Mouse (Mus musculus) hindbrain, embryonic 13.5 days (tissue): ENCODE results near the gene Hist1h2bk. TPM values are rescaled to one million over a fixed set of nuclear protein-coding genes. Genes with fewer than 3 reads are reported as not detected.
"Not testable (repeated sequence)": the region's sequence is repeated elsewhere in the genome, so short reads cannot be mapped to it uniquely, and the experiment has no call there.

Experiments used
- ATAC-seq: fragments of 200-750 bp; cut with Nextera tagmentation; 2 replicates; pipeline ENCODE4 v1.8.0; 2017; ENCODE audit warnings: moderate TSS enrichment; ENCODE audit not compliant: low FRiP score
- H3K27ac ChIP-seq: fragments of 300-500 bp; sonication (generic); 2 replicates; pipeline ENCODE4 v1.5.1; 2015; ENCODE audit warnings: inconsistent platforms, mild to moderate bottlenecking, moderate library complexity
- H3K27me3 ChIP-seq: fragments of 300-500 bp; sonication (generic); 2 replicates; pipeline ENCODE4 v1.6.1; 2015; ENCODE audit warnings: mild to moderate bottlenecking, inconsistent platforms
- H3K36me3 ChIP-seq: fragments of 300-500 bp; sonication (generic); 2 replicates; pipeline ENCODE4 v1.6.1; 2015; ENCODE audit warnings: mild to moderate bottlenecking, inconsistent platforms
- H3K4me1 ChIP-seq: fragments of 300-500 bp; sonication (generic); replicated peaks from 2 replicates; pipeline ENCODE4 v1.6.1; 2015; ENCODE audit warnings: inconsistent platforms
- H3K4me2 ChIP-seq: fragments of 300-500 bp; sonication (generic); 2 replicates; pipeline ENCODE4 v1.6.1; 2015; ENCODE audit warnings: inconsistent platforms, mild to moderate bottlenecking, moderate library complexity
- H3K4me3 ChIP-seq: fragments of 300-500 bp; sonication (generic); 2 replicates; pipeline ENCODE4 v1.5.1; 2015; ENCODE audit warnings: mild to moderate bottlenecking, inconsistent platforms
- H3K9ac ChIP-seq: fragments of 300-500 bp; sonication (generic); 2 replicates; pipeline ENCODE4 v1.6.1; 2015; ENCODE audit warnings: mild to moderate bottlenecking, inconsistent platforms
- H3K9me3 ChIP-seq: fragments of 300-500 bp; sonication (generic); 2 replicates; pipeline ENCODE4 v1.6.1; 2016; ENCODE audit warnings: inconsistent platforms
- WGBS: fragments of 180-500 bp; shearing (Covaris S2); methylation state at CpG from one replicate; pipeline ENCODE4 v1.1.7; 2015; 5-methylcytosine and 5-hydroxymethylcytosine counted together
- polyA plus RNA-seq: library from polyadenylated mRNA; unstranded; fragments of >200 nt; fragmentation: Nextera tagmentation; extraction: Ambion mirVana; gene quantifications from 2 replicates; pipeline ENCODE4 v1.2.1, GENCODE M21; 2015

The Hist1h2bk gene
- 0.84 and 3.1 TPM in 2 replicates for polyA plus RNA-seq

DNA sequence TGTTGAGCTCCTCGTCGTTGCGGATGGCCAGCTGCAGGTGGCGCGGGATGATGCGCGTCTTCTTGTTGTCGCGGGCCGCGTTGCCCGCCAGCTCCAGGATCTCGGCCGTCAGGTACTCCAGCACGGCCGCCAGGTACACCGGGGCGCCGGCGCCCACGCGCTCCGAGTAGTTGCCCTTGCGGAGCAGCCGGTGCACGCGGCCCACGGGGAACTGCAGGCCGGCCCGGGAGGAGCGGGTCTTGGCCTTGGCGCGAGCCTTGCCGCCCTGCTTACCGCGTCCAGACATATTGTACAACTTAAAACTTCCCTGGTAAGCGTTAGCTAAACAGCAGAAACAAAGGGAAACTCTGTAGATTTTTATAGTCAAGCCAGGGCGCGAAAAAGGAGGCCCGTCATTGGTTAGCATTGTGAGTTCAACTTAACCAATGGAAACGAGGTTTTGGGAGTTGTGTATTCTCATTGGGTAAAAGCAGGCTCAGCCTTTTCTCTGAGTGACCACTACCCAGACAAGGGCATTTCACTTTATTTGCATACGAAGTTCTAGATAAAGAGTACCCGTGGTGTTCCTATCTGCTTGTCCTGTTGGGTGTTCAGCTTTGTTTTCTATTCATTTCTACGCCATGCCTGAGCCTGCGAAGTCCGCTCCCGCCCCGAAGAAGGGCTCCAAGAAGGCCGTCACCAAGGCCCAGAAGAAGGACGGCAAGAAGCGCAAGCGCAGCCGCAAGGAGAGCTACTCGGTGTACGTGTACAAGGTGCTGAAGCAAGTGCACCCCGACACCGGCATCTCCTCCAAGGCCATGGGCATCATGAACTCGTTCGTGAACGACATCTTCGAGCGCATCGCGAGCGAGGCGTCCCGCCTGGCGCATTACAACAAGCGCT, at the start of gene Hist1h2bk, which contains the start of gene Hist1h2ah:
Gene Hist1h2bk (plus strand): TSS at position 604 of the 882 bp plus-strand sequence.
Gene Hist1h2ah (minus strand): TSS at position 302 of the 882 bp plus-strand sequence.
- H3K36me3 ChIP-seq, H3K27me3 ChIP-seq, H3K9me3 ChIP-seq: not testable (repeated sequence)
- H3K4me1 ChIP-seq: peaks cover 21% of the 10 kb centered on the region
- H3K4me2 ChIP-seq: peak within 1 kb of the TSS; percentile 70
- peak within 1 kb of the TSS; percentile 42 for H3K4me3 ChIP-seq
- H3K27ac ChIP-seq: peak within 1 kb of the TSS; percentile 77; the same call in 1 of the 2 replicates
- WGBS: under 1% methylated on average over 26 of the region's 69 CpGs
- peak; percentile 99 for ATAC-seq
- peak within 1 kb of the TSS; percentile 62 for H3K9ac ChIP-seq

- ATAC-seq: no peak
- Histone ChIP-seq H3K4me2 (no peak overlapping the region), H3K4me1 (peaks cover 6% of the 10 kb centered on the region; the same call in 1 of the 2 replicates), H3K9me3 (no peaks in the 10 kb centered on the region), H3K27ac (no peak overlapping the region), H3K27me3 (peaks cover 73% of the 10 kb centered on the region), H3K36me3 (no peaks in the 10 kb centered on the region), H3K9ac (no peak overlapping the region), H3K4me3 (no peak overlapping the region)
- 84% methylated on average over 5 of the region's 5 CpGs for WGBS
Measured at GRCm38 (mm10) chr13:21992550-21992949, 43.1 kb upstream of the Hist1h2bk start.

DNA sequence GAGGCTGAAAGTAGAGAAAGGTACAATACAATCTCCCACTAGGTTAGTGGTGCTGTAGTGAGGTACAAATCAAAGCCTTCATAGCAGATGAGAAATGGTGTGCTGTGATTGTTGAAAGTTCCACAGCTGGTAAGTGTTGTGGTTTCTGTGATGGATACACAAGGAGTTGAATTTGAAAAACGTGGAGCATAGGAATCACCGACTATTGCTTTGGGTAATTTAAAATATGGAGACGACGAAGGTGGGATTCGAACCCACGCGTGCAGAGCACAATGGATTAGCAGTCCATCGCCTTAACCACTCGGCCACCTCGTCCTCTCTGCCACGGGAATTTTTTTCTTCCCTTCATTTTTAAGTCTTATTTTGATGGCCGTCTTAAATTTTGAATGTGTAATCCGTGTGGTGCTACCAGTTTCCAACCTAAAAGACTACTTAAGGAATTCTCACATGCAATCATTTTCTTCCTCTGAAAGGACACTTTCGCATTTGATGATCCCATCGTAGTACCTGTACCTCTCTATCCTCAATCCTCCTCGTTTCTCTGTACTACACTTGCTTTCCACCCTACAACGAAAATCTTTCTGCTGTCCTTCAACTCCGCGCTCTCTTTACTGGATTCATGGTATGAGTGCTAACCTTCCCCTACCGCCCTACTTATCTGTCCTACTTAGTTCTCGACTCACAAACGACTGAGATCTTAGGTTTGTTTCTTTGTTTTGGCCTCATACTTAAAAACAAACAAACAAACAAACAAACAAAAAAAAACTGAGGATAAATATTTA, 41.5 kb upstream of the Hist1h2bk start:
- H3K9me3 ChIP-seq: no peaks in the 10 kb centered on the region
- no peak overlapping the region for H3K9ac ChIP-seq
- peaks cover 6% of the 10 kb centered on the region; the same call in 1 of the 2 replicates for H3K4me1 ChIP-seq
- H3K4me3 ChIP-seq: no peak overlapping the region
- WGBS: 1% methylated on average over 22 of the region's 22 CpGs
- no peak overlapping the region for H3K27ac ChIP-seq
- no peak for ATAC-seq
- H3K27me3 ChIP-seq: peaks cover 82% of the 10 kb centered on the region
- no peaks in the 10 kb centered on the region for H3K36me3 ChIP-seq
- no peak overlapping the region for H3K4me2 ChIP-seq

- H3K4me1 ChIP-seq: peaks cover 6% of the 10 kb centered on the region; the same call in 1 of the 2 replicates
- peak overlapping the region; percentile 25 for H3K4me3 ChIP-seq
- H3K9me3 ChIP-seq: no peaks in the 10 kb centered on the region
- 4% methylated on average over 8 of the region's 8 CpGs for WGBS
- H3K9ac ChIP-seq: no peak overlapping the region
- H3K27ac ChIP-seq: no peak overlapping the region
- H3K4me2 ChIP-seq: peak overlapping the region; percentile 47
- no peaks in the 10 kb centered on the region for H3K36me3 ChIP-seq
- no peak for ATAC-seq
- H3K27me3 ChIP-seq: peaks cover 89% of the 10 kb centered on the region
Measured at GRCm38 (mm10) chr13:21994896-21995295, 40.8 kb upstream of the Hist1h2bk start.

DNA sequence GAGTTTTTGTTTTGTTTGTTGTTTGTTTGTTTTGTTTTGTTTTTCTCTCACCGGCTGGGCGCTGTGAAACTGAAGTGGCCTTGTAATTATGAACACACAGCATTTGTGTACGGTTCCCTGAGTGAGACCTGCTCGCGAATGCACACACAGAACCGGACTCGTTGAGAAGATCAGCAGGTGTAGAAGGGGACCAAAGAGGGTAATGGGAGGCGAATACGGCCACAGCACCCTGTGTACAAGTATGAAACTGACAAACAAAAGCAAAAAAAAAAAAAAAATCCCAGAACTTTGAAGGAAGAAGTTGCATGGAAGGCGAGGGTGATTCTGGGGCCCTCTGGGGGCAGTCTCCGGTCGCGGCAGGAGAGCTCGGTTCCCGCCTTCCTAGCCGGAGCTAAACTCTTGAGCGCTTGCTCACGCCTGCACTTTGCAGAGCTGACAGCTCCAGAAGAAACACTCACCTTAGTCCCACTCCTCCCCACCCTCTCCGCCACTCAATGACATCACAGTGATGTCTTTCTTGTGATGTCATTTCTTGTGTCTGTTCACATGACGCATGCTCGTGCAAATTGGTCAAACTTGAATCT, 40.2 kb upstream of the Hist1h2bk start:
- no peak overlapping the region for H3K27ac ChIP-seq
- H3K4me1 ChIP-seq: peaks cover 6% of the 10 kb centered on the region; the same call in 1 of the 2 replicates
- ATAC-seq: no peak
- peaks cover 91% of the 10 kb centered on the region for H3K27me3 ChIP-seq
- H3K9me3 ChIP-seq: no peaks in the 10 kb centered on the region
- peak overlapping the region; percentile 47 for H3K4me2 ChIP-seq
- peak overlapping the region; percentile 25 for H3K4me3 ChIP-seq
- under 1% methylated on average over 21 of the region's 21 CpGs for WGBS
- H3K36me3 ChIP-seq: no peaks in the 10 kb centered on the region
- H3K9ac ChIP-seq: no peak overlapping the region

DNA sequence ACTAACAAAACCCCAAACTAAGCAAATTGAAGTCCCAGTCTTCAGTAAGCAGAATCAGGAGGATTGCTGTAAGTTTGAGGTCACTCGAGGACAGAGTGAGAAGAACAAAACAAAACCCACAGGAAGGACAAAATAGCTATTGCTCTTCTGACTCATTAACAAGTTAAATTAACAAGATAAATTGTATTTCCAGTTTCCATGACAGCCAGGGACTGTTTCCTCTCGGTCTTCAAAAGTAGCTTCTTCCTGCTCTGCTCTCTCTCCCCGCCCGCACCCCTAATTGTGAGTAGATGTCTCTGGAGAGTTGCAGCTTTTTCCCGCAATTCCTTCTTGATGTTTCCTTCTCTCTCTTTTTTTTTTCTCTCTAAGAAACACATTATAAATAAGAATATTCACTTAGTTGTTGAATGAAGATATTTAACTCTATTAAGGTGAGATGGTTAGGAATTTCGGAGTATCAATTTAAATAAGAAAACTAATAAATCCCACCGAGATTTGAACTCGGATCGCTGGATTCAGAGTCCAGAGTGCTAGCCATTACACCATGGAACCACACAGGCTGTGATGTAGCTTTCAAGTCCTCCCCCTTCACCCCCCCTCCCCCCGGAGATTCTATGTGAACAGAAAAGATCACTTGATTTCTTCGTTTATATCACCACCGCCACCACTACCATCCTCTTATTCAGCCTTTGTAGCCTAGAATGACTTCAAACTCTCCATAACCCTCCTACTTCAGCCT, 39.4 kb upstream of the Hist1h2bk start:
- Histone ChIP-seq H3K4me2 (peak overlapping the region; percentile 47), H3K27ac (no peak overlapping the region), H3K27me3 (peaks cover 93% of the 10 kb centered on the region), H3K9ac (no peak overlapping the region), H3K4me3 (peak overlapping the region; percentile 18), H3K4me1 (peaks cover 6% of the 10 kb centered on the region; the same call in 1 of the 2 replicates), H3K9me3 (no peaks in the 10 kb centered on the region), H3K36me3 (no peaks in the 10 kb centered on the region)
- WGBS: 3% methylated on average over 12 of the region's 12 CpGs
- no peak for ATAC-seq

DNA sequence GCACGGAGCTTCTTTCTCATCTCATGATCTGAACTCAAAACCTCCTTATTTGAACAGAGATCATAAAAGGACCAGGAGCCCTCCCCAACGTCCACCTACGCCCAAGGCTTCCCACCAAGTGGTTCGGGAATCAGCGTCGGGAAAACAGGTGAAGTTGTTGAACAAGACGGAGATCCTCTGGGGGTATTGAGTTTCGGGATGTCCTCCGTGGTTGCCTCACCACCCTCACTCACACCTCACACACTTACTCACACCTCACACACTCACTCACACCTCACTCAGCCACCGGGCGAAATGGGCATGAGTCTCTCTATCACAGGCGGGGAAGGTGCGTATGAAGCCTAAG, 38.9 kb upstream of the Hist1h2bk start:
- no peaks in the 10 kb centered on the region for H3K36me3 ChIP-seq
- H3K9me3 ChIP-seq: no peaks in the 10 kb centered on the region
- peak overlapping the region; percentile 4; the same call in 1 of the 2 replicates for H3K4me2 ChIP-seq
- no peak overlapping the region for H3K27ac ChIP-seq
- H3K27me3 ChIP-seq: peaks cover 93% of the 10 kb centered on the region
- peak overlapping the region; percentile 18 for H3K4me3 ChIP-seq
- under 1% methylated on average over 13 of the region's 13 CpGs for WGBS
- peaks cover 6% of the 10 kb centered on the region; the same call in 1 of the 2 replicates for H3K4me1 ChIP-seq
- ATAC-seq: no peak
- H3K9ac ChIP-seq: no peak overlapping the region

GRCm38 (mm10) chr13:21997201-21997820, 38.4 kb upstream of the Hist1h2bk start:
- no peaks in the 10 kb centered on the region for H3K36me3 ChIP-seq
- H3K4me1 ChIP-seq: peaks cover 6% of the 10 kb centered on the region; the same call in 1 of the 2 replicates
- H3K4me3 ChIP-seq: peak overlapping the region; percentile 18; the same call in 1 of the 2 replicates
- no peaks in the 10 kb centered on the region for H3K9me3 ChIP-seq
- H3K4me2 ChIP-seq: peak overlapping the region; percentile 4; the same call in 1 of the 2 replicates
- H3K9ac ChIP-seq: no peak overlapping the region
- no peak overlapping the region for H3K27ac ChIP-seq
- no peak for ATAC-seq
- H3K27me3 ChIP-seq: peaks cover 96% of the 10 kb centered on the region
- 2% methylated on average over 21 of the region's 21 CpGs for WGBS

GRCm38 (mm10) chr13:21997821-21998220, 37.8 kb upstream of the Hist1h2bk start:
- no peak for ATAC-seq
- Histone ChIP-seq H3K9me3 (no peaks in the 10 kb centered on the region), H3K4me3 (no peak overlapping the region), H3K36me3 (no peaks in the 10 kb centered on the region), H3K27ac (no peak overlapping the region), H3K4me1 (peaks cover 6% of the 10 kb centered on the region; the same call in 1 of the 2 replicates), H3K9ac (no peak overlapping the region), H3K27me3 (peaks cover 96% of the 10 kb centered on the region), H3K4me2 (no peak overlapping the region)
- 8% methylated on average over 4 of the region's 4 CpGs for WGBS

DNA sequence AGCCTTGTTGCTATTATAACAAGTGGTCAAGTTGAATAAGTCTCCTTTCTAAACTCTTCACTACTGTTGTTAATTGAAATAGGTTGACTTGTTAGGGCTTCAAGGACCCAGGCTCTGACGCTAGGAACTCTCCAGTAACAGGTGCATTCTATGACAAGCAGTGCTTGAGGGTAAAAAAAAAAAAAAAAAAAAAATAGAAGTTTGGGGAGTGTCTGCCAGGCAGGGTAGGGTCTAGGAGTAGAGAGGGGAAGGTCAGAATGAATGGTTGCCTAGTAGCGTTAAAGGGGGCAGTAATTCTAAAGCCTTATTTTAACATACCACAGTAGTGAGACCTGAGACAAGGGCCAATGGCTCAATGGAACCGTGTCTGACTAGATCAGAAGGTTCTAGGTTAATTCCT, 37.3 kb upstream of the Hist1h2bk start:
- H3K27me3 ChIP-seq: peaks cover 98% of the 10 kb centered on the region
- H3K4me1 ChIP-seq: peaks cover 6% of the 10 kb centered on the region; the same call in 1 of the 2 replicates
- H3K36me3 ChIP-seq: no peaks in the 10 kb centered on the region
- no peak overlapping the region for H3K4me3 ChIP-seq
- no peak overlapping the region for H3K4me2 ChIP-seq
- no peaks in the 10 kb centered on the region for H3K9me3 ChIP-seq
- no peak overlapping the region for H3K9ac ChIP-seq
- no peak for ATAC-seq
- WGBS: 28% methylated on average over 3 of the region's 3 CpGs
- no peak overlapping the region for H3K27ac ChIP-seq

DNA sequence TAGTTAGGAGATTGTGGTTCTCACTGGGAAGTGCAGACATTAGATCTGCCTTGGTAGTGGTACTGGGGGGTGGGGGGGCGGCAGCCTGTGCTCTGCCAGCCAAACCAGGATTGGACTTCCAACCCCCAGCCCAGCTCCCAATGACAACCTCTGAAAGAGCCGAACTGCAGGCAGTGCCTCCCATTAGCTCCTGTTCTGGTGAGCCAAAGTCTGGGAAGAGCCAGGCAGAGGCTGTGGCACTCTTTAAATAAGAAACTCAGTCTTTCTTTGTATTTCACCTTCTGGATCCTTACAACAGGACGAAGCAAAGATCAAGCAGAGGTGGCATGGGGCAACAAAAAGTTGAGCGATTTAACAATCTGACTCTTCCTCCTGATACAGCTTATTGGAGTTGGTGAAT, 36.5 kb upstream of the Hist1h2bk start:
- Histone ChIP-seq H3K36me3 (no peaks in the 10 kb centered on the region), H3K9me3 (no peaks in the 10 kb centered on the region), H3K4me1 (peaks cover 6% of the 10 kb centered on the region; the same call in 1 of the 2 replicates), H3K4me2 (no peak overlapping the region), H3K4me3 (no peak overlapping the region), H3K27ac (no peak overlapping the region), H3K27me3 (peaks cover 98% of the 10 kb centered on the region), H3K9ac (no peak overlapping the region)
- 35% methylated on average over 4 of the region's 4 CpGs for WGBS
- no peak for ATAC-seq
